Mouse (Mus musculus) frontal cortex, postnatal 25 days (tissue): ENCODE results near the gene B3gnt9.
"Not testable (repeated sequence)": the region's sequence is repeated elsewhere in the genome, so short reads cannot be mapped to it uniquely, and the experiment has no call there.

Source experiments
- DNase-seq, 2 experiments: peaks; one replicate each; pipeline ENCODE4 v3.0.0; 2022; ENCODE audit warnings: low spot score in 2 of 2

The B3gnt9 gene

DNA sequence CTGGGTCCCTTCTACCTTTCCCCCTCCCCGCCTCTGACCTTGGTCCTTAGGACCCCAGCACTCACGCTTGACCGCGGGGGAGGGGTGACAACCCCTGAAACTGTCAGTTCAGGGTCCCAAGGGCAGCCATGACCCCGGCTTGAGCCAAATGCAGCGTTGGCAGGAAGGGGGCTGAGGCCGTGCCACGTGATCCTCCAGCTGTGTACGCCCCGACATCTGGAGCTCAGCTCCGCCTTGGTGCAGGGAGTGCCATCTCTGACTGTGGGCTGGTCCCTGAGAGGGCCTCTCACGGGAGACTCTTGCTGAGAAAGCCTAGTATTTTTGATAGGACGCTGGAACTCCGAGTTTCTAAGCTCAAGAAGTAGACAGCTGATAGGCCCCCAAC lies at the start of gene B3gnt9:
TSS of gene B3gnt9 (minus strand) at position 188 of the 385 bp plus-strand sequence.
- DNase-seq = no peak

DNA sequence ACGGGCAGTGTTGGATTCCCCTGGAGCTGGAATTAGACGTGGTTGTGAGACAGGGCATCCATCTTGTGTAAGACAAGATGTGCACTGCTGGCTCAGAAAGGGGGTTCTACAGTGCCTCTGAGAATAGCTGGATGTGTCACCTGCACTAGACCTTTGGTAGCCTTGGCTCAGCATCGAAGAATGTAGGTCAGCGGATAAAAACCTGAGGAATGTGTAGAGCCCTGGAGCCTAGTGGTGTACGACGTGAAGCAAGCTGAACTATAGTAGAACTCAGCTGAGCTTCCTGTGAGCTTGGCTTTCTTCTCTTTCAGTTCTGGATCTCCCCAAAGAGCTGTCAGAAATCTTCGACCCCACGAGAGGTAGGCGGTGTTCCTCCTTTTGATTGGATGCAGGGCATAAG lies 48.9 kb upstream of the B3gnt9 start:
- no peak for DNase-seq

DNA sequence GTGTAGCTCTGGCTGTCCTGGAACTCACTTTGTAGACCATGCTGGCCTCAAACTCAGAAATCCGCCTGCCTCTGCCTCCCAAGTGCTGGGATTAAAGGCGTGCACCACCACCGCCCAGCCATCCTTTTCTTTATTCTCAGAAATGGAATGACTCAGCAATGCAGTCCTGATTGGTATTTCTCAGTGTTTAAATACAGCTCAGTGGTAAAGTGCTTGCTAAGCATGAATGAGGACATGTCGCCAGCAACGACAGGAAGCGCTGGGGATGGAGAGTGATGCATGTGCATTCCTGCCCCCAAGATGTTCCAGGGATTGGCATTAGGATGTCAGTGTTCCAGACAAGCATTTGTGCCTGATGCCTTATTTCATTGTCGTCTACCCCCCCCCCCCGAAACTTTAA lies 48.4 kb upstream of the B3gnt9 start:
- DNase-seq = no peak

GRCm38 (mm10) chr8:105299962-105300361 lies 45.0 kb upstream of the B3gnt9 start:
- DNase-seq = no peak

GRCm38 (mm10) chr8:105298351-105299252 lies 43.6 kb upstream of the B3gnt9 start:
- no peak for DNase-seq

- peak; percentile 72 to 89 for DNase-seq
These were observed 42.7 kb upstream of the B3gnt9 start, which contains the start of gene E2f4 for GRCm38 (mm10) chr8:105297511-105298192. Gene E2f4, plus strand, starts transcription at chr8:105297663.

- DNase-seq = no peak
These were observed 41.1 kb upstream of the B3gnt9 start, which contains the start of gene Exoc3l for GRCm38 (mm10) chr8:105295895-105296573. Gene Exoc3l, minus strand, starts transcription at chr8:105296101.

DNA sequence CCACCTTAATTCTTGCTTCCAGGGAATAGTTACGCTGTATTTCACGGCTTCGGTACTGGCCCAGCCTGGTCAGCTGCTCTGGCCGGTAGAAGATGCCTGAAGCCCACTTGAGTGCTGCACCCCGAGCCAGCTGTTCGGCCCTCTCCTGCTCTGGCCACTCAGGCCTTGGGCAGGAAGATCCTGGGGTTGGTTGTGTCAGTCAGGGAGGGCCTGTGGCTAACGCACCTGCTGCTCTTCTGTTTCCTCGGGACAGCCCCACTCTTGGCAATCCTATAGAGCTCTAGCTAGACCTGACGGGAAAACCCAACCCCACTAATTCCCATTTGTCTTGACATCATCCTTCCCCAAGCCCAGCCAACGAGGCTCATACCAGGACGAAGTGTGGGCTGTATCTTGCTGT lies 40.3 kb upstream of the B3gnt9 start:
- no peak for DNase-seq

GRCm38 (mm10) chr8:105294776-105295175 lies 39.8 kb upstream of the B3gnt9 start:
- DNase-seq = no peak

- no peak for DNase-seq
These were observed 38.5 kb upstream of the B3gnt9 start for GRCm38 (mm10) chr8:105293405-105293804.

GRCm38 (mm10) chr8:105292471-105292870 lies 37.5 kb upstream of the B3gnt9 start:
- no peak for DNase-seq

DNA sequence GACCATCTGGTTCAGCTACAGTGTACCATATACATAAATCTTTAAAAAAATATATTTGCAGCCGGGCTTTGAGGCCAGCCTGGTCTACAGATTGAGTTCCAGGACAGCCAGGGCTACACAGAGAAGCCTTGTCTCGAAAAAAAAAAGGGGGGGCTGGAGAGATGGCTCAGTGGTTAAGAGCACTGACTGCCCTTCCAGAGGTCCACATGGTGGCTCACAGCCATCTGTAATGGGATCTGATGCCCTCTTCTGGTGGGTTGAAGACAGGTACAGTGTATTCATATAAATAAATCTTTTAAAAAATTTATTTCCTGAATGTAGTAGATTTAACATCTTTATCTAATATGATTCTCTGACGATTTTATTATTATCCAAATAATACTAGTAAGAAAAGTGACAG lies 36.8 kb upstream of the B3gnt9 start:
- not testable (repeated sequence) for DNase-seq

DNA sequence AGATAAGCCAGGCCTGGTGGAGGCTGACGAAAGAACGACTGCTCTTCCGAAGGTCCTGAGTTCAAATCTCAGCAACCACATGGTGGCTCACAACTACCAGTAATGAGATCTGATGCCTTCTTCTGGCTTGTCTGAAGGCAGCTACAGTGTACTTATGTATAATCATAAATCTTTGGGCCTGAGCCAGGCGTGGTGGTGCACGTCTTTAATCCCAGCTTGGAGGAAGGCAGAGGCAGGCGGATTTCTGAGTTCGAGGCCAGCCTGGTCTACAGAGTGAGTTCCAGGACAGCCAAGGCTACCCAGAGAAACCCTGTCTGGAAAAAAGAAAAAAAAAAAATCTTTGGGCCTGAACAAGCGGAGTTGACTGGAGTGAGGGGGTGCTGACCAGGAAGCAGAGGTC lies 36.4 kb upstream of the B3gnt9 start:
- not testable (repeated sequence) for DNase-seq

GRCm38 (mm10) chr8:105290554-105291314 lies 35.8 kb upstream of the B3gnt9 start:
- peak; percentile 59 to 72 for DNase-seq

GRCm38 (mm10) chr8:105289805-105290460 lies 35.0 kb upstream of the B3gnt9 start, which contains the start of gene 4931428F04Rik:
Gene 4931428F04Rik, minus strand, starts transcription at chr8:105289864.
- no peak for DNase-seq

DNA sequence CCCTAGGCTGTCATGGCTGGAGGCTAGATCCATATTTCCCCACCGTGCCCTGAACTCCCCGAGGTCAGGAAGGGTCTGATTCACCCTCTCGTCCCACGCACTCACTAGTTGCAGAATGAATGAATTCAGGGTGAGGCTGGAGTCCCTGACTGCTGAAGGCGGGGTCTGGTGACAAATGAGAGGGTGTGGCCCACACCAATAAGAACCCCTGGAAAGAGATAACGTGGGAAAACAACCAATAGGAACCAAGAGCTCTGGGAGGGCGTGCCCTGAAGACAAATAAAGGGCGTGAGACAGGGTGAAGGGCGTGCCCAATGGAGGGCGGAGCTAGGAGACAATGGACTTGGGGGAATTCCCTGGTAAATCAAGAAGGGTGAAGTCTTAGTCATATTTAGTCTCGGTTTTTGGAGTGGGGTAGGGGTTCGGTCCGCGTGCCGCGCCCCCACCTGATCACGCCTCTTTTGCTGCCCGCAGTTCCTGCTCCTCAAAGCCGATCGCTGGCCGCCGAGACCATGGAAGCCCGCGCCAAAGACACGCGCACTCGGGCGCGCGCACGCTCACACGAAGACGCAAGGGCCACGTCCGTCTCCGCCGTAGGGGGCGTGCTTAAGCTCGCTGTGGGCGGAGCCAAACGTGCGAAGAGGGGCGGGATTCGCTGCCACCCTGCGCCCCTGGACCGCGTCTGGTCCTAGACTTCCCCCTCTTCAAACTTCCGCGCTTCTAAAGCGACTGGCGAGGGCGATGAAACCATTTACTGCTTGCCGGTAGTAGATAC lies 34.2 kb upstream of the B3gnt9 start:
- peak; percentile 91 to 92 for DNase-seq

DNA sequence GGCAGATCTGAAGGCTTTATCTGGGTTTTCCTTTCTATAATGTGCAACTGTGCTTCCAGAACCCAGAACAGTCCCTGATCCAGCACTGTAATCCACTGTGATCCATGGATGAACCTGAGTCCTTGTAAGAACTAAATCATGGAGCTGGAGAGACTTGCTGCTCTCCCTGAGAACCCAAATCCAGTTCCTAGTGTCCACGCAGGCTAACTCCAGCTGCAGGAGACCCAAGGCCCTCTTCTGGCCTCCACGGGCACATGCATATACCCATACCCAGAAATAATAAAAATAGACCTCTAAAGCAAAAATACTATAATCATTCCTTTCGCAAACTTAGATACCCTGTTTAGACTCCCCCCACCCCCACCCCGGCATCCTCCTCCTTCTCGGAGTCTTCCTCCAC lies 33.3 kb upstream of the B3gnt9 start:
- DNase-seq = no peak

DNA sequence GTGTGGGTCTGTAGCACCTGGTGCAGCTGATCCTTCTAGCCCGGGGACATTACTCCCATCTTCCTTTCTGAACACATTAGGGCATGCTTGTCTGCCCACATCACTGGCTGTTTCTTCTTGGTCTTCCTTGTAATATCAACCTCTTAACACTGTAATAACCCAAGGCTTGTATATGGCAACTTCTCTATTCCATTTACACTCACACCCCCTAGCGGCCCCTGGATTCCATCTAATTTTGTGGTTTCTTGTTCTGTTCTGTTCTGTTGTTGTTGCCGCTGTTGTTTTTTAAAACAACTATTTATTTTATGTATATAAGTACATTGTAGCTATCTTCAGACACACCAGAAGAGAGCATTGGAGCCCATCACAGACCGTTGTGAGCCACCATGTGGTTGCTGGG lies 32.0 kb upstream of the B3gnt9 start:
- DNase-seq = no peak

- no peak for DNase-seq
These were observed 30.6 kb upstream of the B3gnt9 start for GRCm38 (mm10) chr8:105285514-105285913.

GRCm38 (mm10) chr8:105283074-105283473 lies 28.1 kb upstream of the B3gnt9 start:
- DNase-seq = no peak
